ENCODE assay signal across 9 mouse cellular contexts in the genomic region with DNA sequence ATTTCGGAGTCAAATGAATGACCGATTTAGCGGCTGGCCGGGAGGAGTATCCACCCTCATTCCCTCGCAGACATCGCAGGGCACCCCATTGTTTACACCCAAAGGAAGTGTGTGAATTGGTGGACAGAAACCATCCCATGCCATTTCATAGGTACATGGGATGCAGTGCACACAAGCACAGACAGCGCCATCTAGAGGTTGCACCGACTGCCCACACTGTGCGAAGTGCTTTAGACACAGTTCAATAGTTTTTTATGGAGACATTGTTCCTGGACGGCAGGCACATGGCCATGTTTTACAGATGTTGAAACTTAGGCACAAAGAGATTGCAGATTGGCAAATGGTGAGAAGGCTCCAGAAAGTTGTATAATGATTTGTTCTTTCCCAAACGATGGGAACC. TPM values are rescaled to one million over a fixed set of nuclear protein-coding genes. Genes with fewer than 3 reads are reported as not detected.
A peak's percentile ranks its signal among the peaks of the same experiment; 100 is the strongest.
DNase-seq lines count a peak whose midpoint lies in the region; ATAC-seq and TF ChIP-seq lines count a peak whose summit lies in the region.
"Had no signal": no experiment of that assay in that cellular context is flagged by ENCODE, and none has a peak within 500 bp of the region (broad histone marks: within the 10 kb centered on the region; RNA-seq: fewer than 3 reads in every experiment).

No protein-coding gene starts in this region.

- no peak overlapping the region for H3K27ac ChIP-seq in forebrain, postnatal 0 days (ENCODE audit: low read depth, low read length)
- H3K27ac ChIP-seq in forebrain, embryonic 12.5 days, result no peak overlapping the region
- H3K27ac ChIP-seq in CH12.LX (ENCODE audit: insufficient read depth, low read depth), result no peak overlapping the region
- H3K27ac ChIP-seq in limb, embryonic 10.5 days, result no peak overlapping the region
- H3K27ac ChIP-seq: liver, embryonic 13.5 days had no signal

- no peaks in the 10 kb centered on the region for H3K27me3 ChIP-seq in forebrain, postnatal 0 days (ENCODE audit: insufficient read depth, low read length)
- H3K27me3 ChIP-seq in forebrain, embryonic 12.5 days, result peaks cover 9% of the 10 kb centered on the region
- no peaks in the 10 kb centered on the region for H3K27me3 ChIP-seq in CH12.LX (replicated peaks)
- peaks cover 15% of the 10 kb centered on the region for H3K27me3 ChIP-seq in limb, embryonic 10.5 days (ENCODE audit: low read depth, poor library complexity, severe bottlenecking)

- no peak for TF ChIP-seq POLR2A in CH12.LX (IDR thresholded peaks at IDR 0.05; ENCODE audit: low read depth, low read length)

- no peak overlapping the region for H3K4me3 ChIP-seq in forebrain, postnatal 0 days (ENCODE audit: low read depth, low read length)
- no peak overlapping the region for H3K4me3 ChIP-seq in forebrain, embryonic 12.5 days (replicated peaks)
- H3K4me3 ChIP-seq in CH12.LX (replicated peaks in 1 of 3; ENCODE audit: low read depth in 2 of 3, low read length in 2 of 3, poor library complexity in 1 of 3), result no peak overlapping the region
- H3K4me3 ChIP-seq in limb, embryonic 10.5 days, result no peak overlapping the region
- H3K4me3 ChIP-seq: liver, embryonic 13.5 days had no signal

- peak; percentile 42 for TF ChIP-seq RAD21 in CH12.LX (IDR thresholded peaks at IDR 0.05; ENCODE audit: low read depth, low read length)

- ATAC-seq in forebrain, postnatal 0 days, result peak; percentile 38; the same call in 1 of the 2 replicates
- ATAC-seq in forebrain, embryonic 12.5 days (ENCODE audit: low FRiP score), result no peak

- WGBS in forebrain, postnatal 0 days, result 32% methylated on average over 11 of the region's 11 CpGs
- WGBS in forebrain, embryonic 12.5 days, result 38% methylated on average over 11 of the region's 11 CpGs
- 41% methylated on average over 11 of the region's 11 CpGs for WGBS in limb, embryonic 10.5 days

- no peaks in the 10 kb centered on the region for H3K79me2 ChIP-seq in CH12.LX (replicated peaks; ENCODE audit: control insufficient read depth, extremely low read depth, insufficient read depth, poor library complexity, severe bottlenecking)

- no peaks in the 10 kb centered on the region for H3K9me3 ChIP-seq in forebrain, postnatal 0 days (ENCODE audit: low read length)
- H3K9me3 ChIP-seq in forebrain, embryonic 12.5 days, result no peaks in the 10 kb centered on the region
- no peaks in the 10 kb centered on the region for H3K9me3 ChIP-seq in CH12.LX (replicated peaks; ENCODE audit: low read length)
- no peaks in the 10 kb centered on the region for H3K9me3 ChIP-seq in limb, embryonic 10.5 days (replicated peaks)
- H3K9me3 ChIP-seq: liver, embryonic 13.5 days had no signal

- no peak overlapping the region for H3K9ac ChIP-seq in forebrain, postnatal 0 days
- H3K9ac ChIP-seq in forebrain, embryonic 12.5 days, result no peak overlapping the region
- H3K9ac ChIP-seq in CH12.LX (ENCODE audit: insufficient read depth, low read depth), result no peak overlapping the region
- H3K9ac ChIP-seq: liver, embryonic 13.5 days had no signal

- TF ChIP-seq CTCF in forebrain, postnatal 0 days (IDR thresholded peaks at IDR 0.05; ENCODE audit: low read depth), result peak; percentile 63
- TF ChIP-seq CTCF in CH12.LX (conservative IDR thresholded peaks at IDR 0.05 in 1 of 2, IDR thresholded peaks at IDR 0.05 in 1 of 2; ENCODE audit: low read depth in 2 of 2, low read length in 2 of 2), result peak; percentile 64 to 94

- peaks cover 8% of the 10 kb centered on the region for H3K4me1 ChIP-seq in forebrain, postnatal 0 days (ENCODE audit: insufficient read depth)
- peaks cover 3% of the 10 kb centered on the region; the same call in 1 of the 2 replicates for H3K4me1 ChIP-seq in forebrain, embryonic 12.5 days
- peaks cover 3 to 10% of the 10 kb centered on the region in 2 experiments for H3K4me1 ChIP-seq in CH12.LX (ENCODE audit: control insufficient read depth in 1 of 2, insufficient read depth in 2 of 2)
- H3K4me1 ChIP-seq in limb, embryonic 10.5 days, result peaks cover 9% of the 10 kb centered on the region
- H3K4me1 ChIP-seq: liver, embryonic 13.5 days had no signal

- peak; percentile 41 for DNase-seq in forebrain, postnatal 0 days
- DNase-seq in CH12.LX (ENCODE audit: extremely low read depth), result peak; percentile 48
- peak; percentile 87 for DNase-seq in embryo, embryonic 10 days (ENCODE audit: low spot score)
- peak; percentile 61 for DNase-seq in limb, embryonic 10.5 days (ENCODE audit: low spot score)
- peak; percentile 59 for DNase-seq in retina, postnatal 1 day
- no peak for DNase-seq in urinary bladder, postnatal 4 days (ENCODE audit: low spot score in 2 of 2)
- no peak for DNase-seq in heart, adult 18-20 months
- DNase-seq: liver, embryonic 13.5 days had no signal

- dilution Hi-C loops in CH12.LX (cut with MboI; ENCODE audit: extremely low pct_ligation_motif_present, extremely low pct_unique_long_range_greater_than_20kb, low sequenced_read_pairs), result no loop called here

- in situ Hi-C loops in CH12.LX (cut with MboI; ENCODE audit: low pct_ligation_motif_present, low pct_unique_long_range_greater_than_20kb, low sequenced_read_pairs), result no loop called here

- no peaks in the 10 kb centered on the region for H3K36me3 ChIP-seq in forebrain, postnatal 0 days (ENCODE audit: insufficient read depth)
- H3K36me3 ChIP-seq in forebrain, embryonic 12.5 days (replicated peaks), result no peaks in the 10 kb centered on the region
- no peaks in the 10 kb centered on the region for H3K36me3 ChIP-seq in CH12.LX (replicated peaks in 1 of 2; ENCODE audit: control insufficient read depth in 1 of 2, insufficient read depth in 1 of 2, low read length in 1 of 2)
- H3K36me3 ChIP-seq in limb, embryonic 10.5 days, result no peaks in the 10 kb centered on the region
- H3K36me3 ChIP-seq: liver, embryonic 13.5 days had no signal

- TF ChIP-seq EP300 in CH12.LX (IDR thresholded peaks at IDR 0.05; ENCODE audit: low read length), result no peak

- H3K4me2 ChIP-seq in forebrain, postnatal 0 days (ENCODE audit: low read depth), result no peak overlapping the region
- H3K4me2 ChIP-seq in forebrain, embryonic 12.5 days, result no peak overlapping the region
- H3K4me2 ChIP-seq in CH12.LX (ENCODE audit: insufficient read depth, low read depth, poor library complexity, severe bottlenecking), result no peak overlapping the region
- H3K4me2 ChIP-seq: liver, embryonic 13.5 days had no signal

TF ChIP-seq in CH12.LX, 34 proteins besides CTCF, POLR2A, EP300 and RAD21:
- peak; percentile 31 for TF ChIP-seq SMC3 (IDR thresholded peaks at IDR 0.05; ENCODE audit: low read depth, low read length)
- TF ChIP-seq CHD1 (IDR thresholded peaks at IDR 0.05; ENCODE audit: low read depth, low read length), result no peak

RNA-seq across cellular contexts. Expression of gene Sacs, which starts 5.6 kb away (rescaled TPM):
- total RNA-seq in forebrain, postnatal 0 days (2014; rRNA removed), result 38.3 TPM in 2 replicates
- 3.1 and 5.3 TPM in 2 replicates for polyA plus RNA-seq in forebrain, postnatal 0 days (2015; fragmentation: Nextera tagmentation; extraction: Ambion mirVana)
- polyA plus RNA-seq in forebrain, embryonic 12.5 days (2016; fragmentation: Nextera tagmentation; extraction: Ambion mirVana), result 8.3 and 8.7 TPM in 2 replicates
- total RNA-seq in CH12.LX (2012; rRNA removed) (5.3 and 6.6 TPM in 2 replicates), CH12.LX (2014; rRNA removed) (6.6 and 7.0 TPM in 2 replicates)
- polyA plus RNA-seq in CH12.LX (2012; ENCODE audit: insufficient read length, low read depth), result 6.1 and 6.7 TPM in 2 replicates
- polyA plus RNA-seq in limb, embryonic 10.5 days (2016; fragmentation: Nextera tagmentation; extraction: Ambion mirVana), result 2.1 TPM in 2 replicates
- total RNA-seq in heart, adult 18-20 months (2021), result 10 to 100 TPM; 20.9 to 21.0 TPM

Comparison
In these comparisons a context has a peak if more than half of its experiments do, and no peak if none do; other contexts are left out.
1. DNase-seq: peak in forebrain, postnatal 0 days (single experiment), CH12.LX (single experiment), embryo, embryonic 10 days (single experiment), limb, embryonic 10.5 days (single experiment) and retina, postnatal 1 day (single experiment); none in urinary bladder, postnatal 4 days (0 of 2) and heart, adult 18-20 months (0 of 2).